Mouse (Mus musculus): ENCODE measurements around the gene H2afy. TPM values are rescaled to one million over a fixed set of nuclear protein-coding genes. Genes with fewer than 3 reads are reported as not detected.

Gene H2afy
- total and polyA plus RNA-seq, 3 experiments = 148 to 162 (median 153) TPM

GRCm38 (mm10) chr13:56042221-56042620 is 93.9 kb downstream of the H2afy start:
- H3K4me3 ChIP-seq (replicated peaks in 1 of 3; ENCODE audit: low read depth in 2 of 3, low read length in 2 of 3, poor library complexity in 1 of 3) = no peak overlapping the region
- no peak overlapping the region for H3K27ac ChIP-seq (ENCODE audit: insufficient read depth, low read depth)
- H3K9ac ChIP-seq (ENCODE audit: insufficient read depth, low read depth) = no peak overlapping the region
- TF ChIP-seq ELF1 (IDR thresholded peaks at IDR 0.05; ENCODE audit: low read depth, low read length) = no peak
- no peak for TF ChIP-seq ZC3H11A (IDR thresholded peaks at IDR 0.05; ENCODE audit: low read depth, low read length)
- no peak for TF ChIP-seq POLR2A (IDR thresholded peaks at IDR 0.05; ENCODE audit: low read depth, low read length)
- peak in 1 of 2 experiments; percentile 27; a peak in 1 of 4 replicates for TF ChIP-seq CTCF (conservative IDR thresholded peaks at IDR 0.05 in 1 of 2, IDR thresholded peaks at IDR 0.05 in 1 of 2; ENCODE audit: low read depth in 2 of 2, low read length in 2 of 2)
- TF ChIP-seq ETS1 (conservative IDR thresholded peaks at IDR 0.05; ENCODE audit: low read depth, low read length) = no peak
- TF ChIP-seq NRF1 (IDR thresholded peaks at IDR 0.05; ENCODE audit: low read depth, low read length) = no peak
- DNase-seq (ENCODE audit: extremely low read depth) = no peak
- 0 out of 4 replicates have a peak, but pooled peaks cover 0 to 2% of the 10 kb centered on the region in 2 experiments for H3K4me1 ChIP-seq (ENCODE audit: control insufficient read depth in 1 of 2, insufficient read depth in 2 of 2)
- no peaks in the 10 kb centered on the region for H3K36me3 ChIP-seq (replicated peaks in 1 of 2; ENCODE audit: control insufficient read depth in 1 of 2, insufficient read depth in 1 of 2, low read length in 1 of 2)
- no peaks in the 10 kb centered on the region for H3K79me2 ChIP-seq (replicated peaks; ENCODE audit: control insufficient read depth, extremely low read depth, insufficient read depth, poor library complexity, severe bottlenecking)
- no peak overlapping the region for H3K4me2 ChIP-seq (ENCODE audit: insufficient read depth, low read depth, poor library complexity, severe bottlenecking)
- no peaks in the 10 kb centered on the region for H3K27me3 ChIP-seq (replicated peaks)
- dilution Hi-C loops (cut with MboI; ENCODE audit: extremely low pct_ligation_motif_present, extremely low pct_unique_long_range_greater_than_20kb, low sequenced_read_pairs) (no loop called here), in situ Hi-C loops (cut with MboI; ENCODE audit: low pct_ligation_motif_present, low pct_unique_long_range_greater_than_20kb, low sequenced_read_pairs) (no loop called here)
- no peaks in the 10 kb centered on the region for H3K9me3 ChIP-seq (replicated peaks; ENCODE audit: low read length)

- Histone ChIP-seq H3K27me3 (replicated peaks) (peaks cover 2% of the 10 kb centered on the region), H3K4me3 (replicated peaks in 1 of 3; ENCODE audit: low read depth in 2 of 3, low read length in 2 of 3, poor library complexity in 1 of 3) (no peak overlapping the region), H3K36me3 (replicated peaks in 1 of 2; ENCODE audit: control insufficient read depth in 1 of 2, insufficient read depth in 1 of 2, low read length in 1 of 2) (no peaks in the 10 kb centered on the region), H3K27ac (ENCODE audit: insufficient read depth, low read depth) (no peak overlapping the region), H3K4me1 (ENCODE audit: control insufficient read depth in 1 of 2, insufficient read depth in 2 of 2) (0 out of 4 replicates have a peak, but pooled peaks cover 0 to 2% of the 10 kb centered on the region in 2 experiments), H3K9me3 (replicated peaks; ENCODE audit: low read length) (no peaks in the 10 kb centered on the region), H3K4me2 (ENCODE audit: insufficient read depth, low read depth, poor library complexity, severe bottlenecking) (no peak overlapping the region), H3K9ac (ENCODE audit: insufficient read depth, low read depth) (no peak overlapping the region), H3K79me2 (replicated peaks; ENCODE audit: control insufficient read depth, extremely low read depth, insufficient read depth, poor library complexity, severe bottlenecking) (no peaks in the 10 kb centered on the region)
- TF ChIP-seq POLR2A (IDR thresholded peaks at IDR 0.05; ENCODE audit: low read depth, low read length) (no peak), BHLHE40 (IDR thresholded peaks at IDR 0.05; ENCODE audit: low read depth, low read length) (no peak), ZMIZ1 (IDR thresholded peaks at IDR 0.05; ENCODE audit: low read depth, low read length) (no peak), ZKSCAN1 (IDR thresholded peaks at IDR 0.05; ENCODE audit: borderline replicate concordance, low read depth, low read length) (no peak), MYC (IDR thresholded peaks at IDR 0.05; ENCODE audit: low read depth, low read length) (no peak)
- in situ Hi-C loops (cut with MboI; ENCODE audit: low pct_ligation_motif_present, low pct_unique_long_range_greater_than_20kb, low sequenced_read_pairs) (no loop called here), dilution Hi-C loops (cut with MboI; ENCODE audit: extremely low pct_ligation_motif_present, extremely low pct_unique_long_range_greater_than_20kb, low sequenced_read_pairs) (no loop called here)
- DNase-seq (ENCODE audit: extremely low read depth) = no peak
Measured at GRCm38 (mm10) chr13:56040621-56041020, 95.5 kb downstream of the H2afy start.

GRCm38 (mm10) chr13:56039610-56040371 is 96.4 kb downstream of the H2afy start:
- TF ChIP-seq RAD21 (IDR thresholded peaks at IDR 0.05; ENCODE audit: low read depth, low read length) (no peak), SIN3A (IDR thresholded peaks at IDR 0.05; ENCODE audit: low read length) (no peak), MAFK (IDR thresholded peaks at IDR 0.05; ENCODE audit: insufficient replicate concordance, low read length) (no peak), ETS1 (conservative IDR thresholded peaks at IDR 0.05; ENCODE audit: low read depth, low read length) (no peak), IRF4 (IDR thresholded peaks at IDR 0.05; ENCODE audit: low read depth, low read length) (no peak), ELF1 (IDR thresholded peaks at IDR 0.05; ENCODE audit: low read depth, low read length) (no peak), USF1 (IDR thresholded peaks at IDR 0.05; ENCODE audit: low read depth, low read length) (no peak), RCOR1 (conservative IDR thresholded peaks at IDR 0.05; ENCODE audit: low read depth, low read length) (no peak), MEF2A (IDR thresholded peaks at IDR 0.05; ENCODE audit: borderline replicate concordance, low read depth, low read length) (no peak), CTCF (conservative IDR thresholded peaks at IDR 0.05 in 1 of 2, IDR thresholded peaks at IDR 0.05 in 1 of 2; ENCODE audit: low read depth in 2 of 2, low read length in 2 of 2) (no peak), MXI1 (IDR thresholded peaks at IDR 0.05; ENCODE audit: low read depth, low read length) (no peak), ZKSCAN1 (IDR thresholded peaks at IDR 0.05; ENCODE audit: borderline replicate concordance, low read depth, low read length) (no peak), MYC (IDR thresholded peaks at IDR 0.05; ENCODE audit: low read depth, low read length) (no peak), MAZ (IDR thresholded peaks at IDR 0.05; ENCODE audit: low read depth, low read length) (no peak), NRF1 (IDR thresholded peaks at IDR 0.05; ENCODE audit: low read depth, low read length) (no peak), EP300 (IDR thresholded peaks at IDR 0.05; ENCODE audit: low read length) (no peak), NELFE (IDR thresholded peaks at IDR 0.05; ENCODE audit: low read depth, low read length) (no peak), ZMIZ1 (IDR thresholded peaks at IDR 0.05; ENCODE audit: low read depth, low read length) (no peak)
- Histone ChIP-seq H3K9ac (ENCODE audit: insufficient read depth, low read depth) (no peak overlapping the region), H3K79me2 (replicated peaks; ENCODE audit: control insufficient read depth, extremely low read depth, insufficient read depth, poor library complexity, severe bottlenecking) (no peaks in the 10 kb centered on the region), H3K36me3 (replicated peaks in 1 of 2; ENCODE audit: control insufficient read depth in 1 of 2, insufficient read depth in 1 of 2, low read length in 1 of 2) (no peaks in the 10 kb centered on the region), H3K9me3 (replicated peaks; ENCODE audit: low read length) (no peaks in the 10 kb centered on the region), H3K27ac (ENCODE audit: insufficient read depth, low read depth) (no peak overlapping the region), H3K4me1 (ENCODE audit: control insufficient read depth in 1 of 2, insufficient read depth in 2 of 2) (no peaks in the 10 kb centered on the region), H3K4me3 (replicated peaks in 1 of 3; ENCODE audit: low read depth in 2 of 3, low read length in 2 of 3, poor library complexity in 1 of 3) (no peak overlapping the region), H3K27me3 (replicated peaks) (peaks cover 2% of the 10 kb centered on the region), H3K4me2 (ENCODE audit: insufficient read depth, low read depth, poor library complexity, severe bottlenecking) (no peak overlapping the region)
- in situ Hi-C loops (cut with MboI; ENCODE audit: low pct_ligation_motif_present, low pct_unique_long_range_greater_than_20kb, low sequenced_read_pairs) = no loop called here
- dilution Hi-C loops (cut with MboI; ENCODE audit: extremely low pct_ligation_motif_present, extremely low pct_unique_long_range_greater_than_20kb, low sequenced_read_pairs) = no loop called here
- no peak for DNase-seq (ENCODE audit: extremely low read depth)

Measured in CH12.LX (cell line).